Mouse (Mus musculus): Measurements from ENCODE around the gene Man2a2. TPM values are rescaled to one million over a fixed set of nuclear protein-coding genes. Genes with fewer than 3 reads are reported as not detected.

Man2a2 gene
- total RNA-seq (2023; ENCODE audit: inconsistent age) = 97.1 to 110 TPM (median 103 TPM) in 4 replicates

DNA sequence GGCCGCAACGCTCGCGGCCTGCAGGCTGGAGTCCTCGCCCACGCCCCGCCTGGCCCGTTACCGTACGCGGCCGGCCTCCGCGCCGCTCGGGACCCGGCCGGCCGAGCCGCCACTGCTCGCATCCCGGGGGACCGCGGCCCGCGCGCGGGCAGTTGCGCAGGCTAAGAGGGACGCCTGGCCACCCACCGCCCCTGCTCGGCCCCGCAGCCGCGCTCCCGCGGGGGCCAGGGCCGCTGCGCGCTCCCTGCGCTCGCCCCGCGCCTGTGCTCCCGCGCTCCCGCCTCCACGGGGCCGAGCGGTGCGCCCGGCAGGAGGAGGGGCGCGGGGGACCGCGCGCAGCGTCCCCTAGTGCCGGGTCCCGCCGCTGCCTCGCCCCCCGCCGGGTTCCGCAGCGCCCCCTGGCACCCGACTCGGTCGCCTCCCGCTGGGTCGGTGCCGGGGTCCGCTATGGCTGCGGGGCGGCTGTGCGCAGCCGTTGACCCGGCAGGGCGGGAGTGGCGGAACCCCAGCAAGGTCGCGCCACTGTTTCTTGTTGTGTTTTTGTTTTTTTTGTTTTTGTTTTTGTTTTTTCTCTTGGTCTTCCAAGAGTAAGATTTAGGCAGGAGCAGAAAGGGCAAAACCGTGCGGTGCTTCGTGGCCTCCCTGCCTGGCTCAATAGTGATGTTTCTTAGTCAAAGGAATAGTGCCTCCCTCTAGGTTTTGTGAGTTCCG is at the start of gene Man2a2:
Gene Man2a2 (minus strand): TSS at position 335 of the 711 bp plus-strand sequence.

GRCm38 (mm10) chr7:80405188-80405695 is 34.1 kb upstream of the Man2a2 start, which contains the start of gene Furin:
Gene Furin (minus strand): TSS chr7:80405436.

DNA sequence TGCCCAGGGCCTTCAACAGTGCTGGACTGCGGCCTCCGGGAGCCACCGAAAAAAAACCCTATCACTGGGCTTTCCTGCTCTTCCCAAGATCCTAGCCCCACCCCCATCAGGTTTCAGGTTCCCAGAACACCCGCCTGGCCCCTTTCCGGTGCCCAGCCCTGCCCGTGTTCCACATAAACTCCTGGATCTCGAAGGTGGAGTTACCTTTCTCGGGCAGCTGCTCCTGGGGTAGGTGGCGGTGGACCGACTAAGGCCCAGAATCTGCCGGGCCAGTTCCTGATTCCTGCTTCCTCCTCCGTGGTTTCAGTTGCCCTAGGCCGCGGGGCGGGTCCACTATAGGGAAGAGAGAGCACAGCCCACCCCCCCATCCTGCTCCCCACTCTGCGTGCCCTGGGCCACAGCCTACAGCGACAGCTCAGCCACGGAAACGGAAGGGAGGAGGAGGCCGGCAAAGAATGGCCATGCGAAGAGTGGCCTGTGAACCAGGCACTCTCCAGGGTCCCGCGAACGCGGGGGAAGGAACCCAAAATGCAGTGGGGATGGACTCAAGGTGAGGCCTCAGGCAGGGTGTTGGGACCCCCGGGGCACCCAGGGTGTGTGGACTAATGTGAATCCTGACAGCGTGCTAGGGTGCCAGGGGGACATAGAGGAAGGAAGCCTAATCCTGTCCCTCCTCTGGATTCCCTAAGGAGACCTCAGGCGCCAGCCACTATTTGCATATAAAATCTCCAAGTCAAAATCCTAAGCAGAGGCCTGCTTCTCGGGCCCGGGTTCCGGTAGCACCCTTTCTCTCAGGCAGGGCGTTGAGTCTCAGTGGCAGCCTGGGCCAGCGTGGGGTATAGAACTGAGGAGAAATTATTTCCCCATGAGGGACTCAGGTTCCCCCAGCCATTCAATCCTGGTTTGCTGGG is 16.7 kb upstream of the Man2a2 start, which contains the start of gene Fes:
Gene Fes (minus strand): TSS at position 314 of the 911 bp plus-strand sequence.

GRCm38 (mm10) chr7:80342858-80343257 is 28.3 kb downstream of the Man2a2 start, which contains the start of gene Hddc3:
Gene Hddc3 (plus strand): TSS chr7:80343104.

DNA sequence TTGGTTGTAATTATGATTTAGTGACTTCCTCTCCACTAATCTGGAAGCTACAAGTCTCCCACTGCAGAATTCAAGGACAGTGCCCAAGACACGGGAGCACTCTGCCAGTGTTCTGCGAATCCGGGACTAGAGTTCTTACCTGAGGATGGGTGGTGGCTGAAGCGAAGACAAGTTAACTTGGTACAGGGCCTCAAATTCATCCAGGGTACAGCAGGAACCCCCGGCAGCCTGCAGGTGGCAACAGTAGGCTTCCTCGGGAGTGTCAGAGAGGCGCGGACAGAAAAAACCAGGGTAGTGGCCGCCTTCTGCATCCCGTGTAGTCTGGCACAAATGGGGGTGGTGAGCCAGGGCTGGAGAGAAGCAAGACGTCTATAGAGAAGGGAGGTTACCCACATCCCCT is 30.4 kb downstream of the Man2a2 start, which contains the start of gene Unc45a:
Gene Unc45a (minus strand): TSS at position 213 of the 400 bp plus-strand sequence.

GRCm38 (mm10) chr7:80324043-80324815 is 46.9 kb downstream of the Man2a2 start, which contains the start of gene Rccd1:
Gene Rccd1 (minus strand): TSS chr7:80324454.

Other genes starting within 250 kb of the Man2a2 start
- 160 to 187 TPM (median 181 TPM) in 4 replicates for gene Sema4b, start 184.5 kb downstream of the Man2a2 start, total RNA-seq (2023; ENCODE audit: inconsistent age)
- 99.8 to 120 TPM (median 105 TPM) in 4 replicates for gene Cib1, start 138.6 kb downstream of the Man2a2 start, total RNA-seq (2023; ENCODE audit: inconsistent age)
- 5.3 to 7.0 TPM (median 5.8 TPM) in 4 replicates for gene Gdpgp1, start 138.5 kb downstream of the Man2a2 start, total RNA-seq (2023; ENCODE audit: inconsistent age)
- gene Ttll13, start 125.0 kb downstream of the Man2a2 start, total RNA-seq (2023; ENCODE audit: inconsistent age) = 0.72 to 1.1 TPM (median 0.85 TPM) in 4 replicates
- 11.5 to 19.3 TPM (median 15.4 TPM) in 4 replicates for gene Ngrn, start 110.2 kb downstream of the Man2a2 start, total RNA-seq (2023; ENCODE audit: inconsistent age)
- gene Vps33b, start 101.7 kb downstream of the Man2a2 start, total RNA-seq (2023; ENCODE audit: inconsistent age) = 34.4 to 40.6 TPM (median 38.5 TPM) in 4 replicates
- 3.0 to 6.1 TPM (median 5.3 TPM) in 4 replicates for gene Prc1, start 76.9 kb downstream of the Man2a2 start, total RNA-seq (2023; ENCODE audit: inconsistent age)
- gene Rccd1, start 46.9 kb downstream of the Man2a2 start, total RNA-seq (2023; ENCODE audit: inconsistent age) = 25.3 to 30.0 TPM (median 28.4 TPM) in 4 replicates
- gene Unc45a, start 30.4 kb downstream of the Man2a2 start, total RNA-seq (2023; ENCODE audit: inconsistent age) = 90.2 to 97.5 TPM (median 95.7 TPM) in 4 replicates
- 6.1 to 20.0 TPM (median 10.3 TPM) in 4 replicates for gene Hddc3, start 28.3 kb downstream of the Man2a2 start, total RNA-seq (2023; ENCODE audit: inconsistent age)
- gene Fes, start 16.6 kb upstream of the Man2a2 start, total RNA-seq (2023; ENCODE audit: inconsistent age) = 24.3 to 39.6 TPM (median 29.6 TPM) in 4 replicates
- gene Furin, start 34.1 kb upstream of the Man2a2 start, total RNA-seq (2023; ENCODE audit: inconsistent age) = 48.4 to 61.1 TPM (median 54.8 TPM) in 4 replicates
- gene Blm, start 163.7 kb upstream of the Man2a2 start, total RNA-seq (2023; ENCODE audit: inconsistent age) = 12.6 to 17.3 TPM (median 13.7 TPM) in 4 replicates